Mouse (Mus musculus): ENCODE data around the gene Zfp263. TPM values are rescaled to one million over a fixed set of nuclear protein-coding genes. Genes with fewer than 3 reads are reported as not detected.

Zfp263 gene
- 17.9 and 18.3 TPM in 2 replicates for polyA plus RNA-seq (2012; rRNA removed)

GRCm38 (mm10) chr16:3743503-3744185, at the start of gene Zfp263:
Zfp263 (plus strand) TSS chr16:3744093.

DNA sequence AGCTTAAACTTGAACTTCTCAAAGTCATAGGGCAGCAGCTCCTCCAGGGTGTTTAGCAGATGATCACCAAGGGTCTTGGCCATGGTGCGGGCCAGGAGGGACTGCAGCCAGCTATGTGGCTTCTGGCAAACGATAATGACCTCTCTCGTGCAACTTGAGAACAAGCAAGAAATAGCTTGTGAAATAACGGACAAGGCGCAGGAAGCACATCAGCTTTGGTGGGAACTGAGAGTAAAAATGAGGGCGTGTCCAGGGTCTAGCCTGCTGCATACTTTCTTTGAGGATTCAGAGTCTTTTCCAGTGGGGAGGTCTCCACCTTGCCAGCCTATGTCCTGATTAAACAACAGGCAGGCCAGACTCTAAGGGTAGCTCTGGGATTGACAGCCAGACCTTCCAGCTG, 25.9 kb upstream of the Zfp263 start, which contains the start of gene Mefv:
TSS of gene Mefv (minus strand) at position 118 of the 400 bp plus-strand sequence.

Other genes starting within 250 kb of the Zfp263 start
- gene Olfr161, start 153.1 kb upstream of the Zfp263 start, polyA plus RNA-seq (2012; rRNA removed): not detected in 2 replicates
- gene Mefv, start 26.0 kb upstream of the Zfp263 start, polyA plus RNA-seq (2012; rRNA removed): 0.04 TPM in 1 of 2 replicates, not detected in the other
- 0.06 TPM in 1 of 2 replicates, not detected in the other for gene Olfr15, start 86.8 kb downstream of the Zfp263 start, polyA plus RNA-seq (2012; rRNA removed)
- gene Zfp174, start 103.2 kb downstream of the Zfp263 start, polyA plus RNA-seq (2012; rRNA removed): 0.96 and 1.9 TPM in 2 replicates
- 27.2 and 50.1 TPM in 2 replicates for gene Naa60, start 128.3 kb downstream of the Zfp263 start, polyA plus RNA-seq (2012; rRNA removed)
- gene Zfp597, start 140.5 kb downstream of the Zfp263 start, polyA plus RNA-seq (2012; rRNA removed): 9.4 and 11.1 TPM in 2 replicates
- gene Gm20695, start 140.6 kb downstream of the Zfp263 start, polyA plus RNA-seq (2012; rRNA removed): 0.48 and 0.81 TPM in 2 replicates
- gene 1700037C18Rik, start 164.6 kb downstream of the Zfp263 start, polyA plus RNA-seq (2012; rRNA removed): 3.4 and 3.8 TPM in 2 replicates
- gene Cluap1, start 164.7 kb downstream of the Zfp263 start, polyA plus RNA-seq (2012; rRNA removed): 24.8 and 38.3 TPM in 2 replicates
- gene Nlrc3, start 232.5 kb downstream of the Zfp263 start, polyA plus RNA-seq (2012; rRNA removed): 0.91 and 1.9 TPM in 2 replicates

Data from central nervous system, embryonic 11.5 days (tissue).